Mouse (Mus musculus) forebrain, postnatal 0 days (tissue): ENCODE measurements at regions not wholly inside any gene's neighbourhood (a gene's known extent, or its start where the extent isn't known, plus 50 kb on each side); places are given as distances from the start of the nearest gene placed in this dataset.

Experiments
- ATAC-seq: fragments of 200-750 bp; cut with Nextera tagmentation; 2 replicates; pipeline ENCODE4 v1.8.0; 2017; ENCODE audit warnings: mild to moderate bottlenecking, moderate library complexity
- DNase-seq: peaks from one replicate; pipeline ENCODE4 v3.0.0-alpha.2; 2015
- H3K27ac ChIP-seq: fragments of 300-500 bp; sonication (generic); 2 replicates; pipeline ENCODE4 v1.5.1; 2014; ENCODE audit warnings: low read depth, mild to moderate bottlenecking, antibody characterized with exemption, low read length, moderate library complexity, mixed read lengths
- H3K27me3 ChIP-seq: fragments of 300-500 bp; sonication (generic); 2 replicates; pipeline ENCODE4 v1.6.1; 2014; ENCODE audit warnings: mild to moderate bottlenecking, low read length, mixed read lengths; ENCODE audit not compliant: insufficient read depth
- H3K36me3 ChIP-seq: fragments of 300-500 bp; sonication (generic); 2 replicates; pipeline ENCODE4 v1.6.1; 2014; ENCODE audit warnings: mild to moderate bottlenecking, moderate library complexity; ENCODE audit not compliant: insufficient read depth
- H3K4me1 ChIP-seq: fragments of 300-500 bp; sonication (generic); 2 replicates; pipeline ENCODE4 v1.6.1; 2014; ENCODE audit warnings: antibody characterized with exemption; ENCODE audit not compliant: insufficient read depth
- H3K4me2 ChIP-seq: fragments of 300-500 bp; sonication (generic); 2 replicates; pipeline ENCODE4 v1.6.1; 2014; ENCODE audit warnings: low read depth, mild to moderate bottlenecking, moderate library complexity
- H3K4me3 ChIP-seq: fragments of 300-500 bp; sonication (generic); 2 replicates; pipeline ENCODE4 v1.5.1; 2014; ENCODE audit warnings: low read depth, low read length, mixed read lengths
- H3K9ac ChIP-seq: fragments of 300-500 bp; sonication (generic); 2 replicates; pipeline ENCODE4 v1.6.1; 2014; ENCODE audit warnings: mild to moderate bottlenecking
- H3K9me3 ChIP-seq: fragments of 300-500 bp; sonication (generic); 2 replicates; pipeline ENCODE4 v1.6.1; 2016; ENCODE audit warnings: low read length
- CTCF ChIP-seq: sonication (generic); IDR thresholded peaks from 2 replicates; pipeline ENCODE4 v1.5.1; 2016; ENCODE audit warnings: antibody characterized with exemption, control low read depth, low read depth
- WGBS: fragments of 180-500 bp; shearing (Covaris S2); extraction: QIAGEN DNeasy Blood & Tissue Kit; methylation state at CpG from one replicate; pipeline ENCODE4 v1.1.7; 2014; 5-methylcytosine and 5-hydroxymethylcytosine counted together

- Histone ChIP-seq H3K4me1 (no peaks in the 10 kb centered on the region), H3K27me3 (no peaks in the 10 kb centered on the region), H3K4me2 (no peak overlapping the region), H3K36me3 (no peaks in the 10 kb centered on the region), H3K9ac (no peak overlapping the region), H3K4me3 (no peak overlapping the region), H3K9me3 (no peaks in the 10 kb centered on the region), H3K27ac (no peak overlapping the region)
- TF ChIP-seq CTCF = no peak
- ATAC-seq = no peak
- no peak for DNase-seq
- 85% methylated on average over 10 of the region's 10 CpGs for WGBS
These were observed 178.1 kb downstream of the Ifng start for GRCm38 (mm10) chr10:118618766-118619600.

GRCm38 (mm10) chr10:118619601-118620000, 178.8 kb downstream of the Ifng start:
- TF ChIP-seq CTCF = no peak
- no peaks in the 10 kb centered on the region for H3K4me1 ChIP-seq
- H3K9me3 ChIP-seq = no peaks in the 10 kb centered on the region
- 56% methylated on average over 1 of the region's 1 CpGs for WGBS
- DNase-seq (no peak), ATAC-seq (no peak)
- no peaks in the 10 kb centered on the region for H3K27me3 ChIP-seq
- H3K4me3 ChIP-seq = no peak overlapping the region
- H3K4me2 ChIP-seq = no peak overlapping the region
- H3K36me3 ChIP-seq = no peaks in the 10 kb centered on the region
- no peak overlapping the region for H3K9ac ChIP-seq
- H3K27ac ChIP-seq = no peak overlapping the region

DNA sequence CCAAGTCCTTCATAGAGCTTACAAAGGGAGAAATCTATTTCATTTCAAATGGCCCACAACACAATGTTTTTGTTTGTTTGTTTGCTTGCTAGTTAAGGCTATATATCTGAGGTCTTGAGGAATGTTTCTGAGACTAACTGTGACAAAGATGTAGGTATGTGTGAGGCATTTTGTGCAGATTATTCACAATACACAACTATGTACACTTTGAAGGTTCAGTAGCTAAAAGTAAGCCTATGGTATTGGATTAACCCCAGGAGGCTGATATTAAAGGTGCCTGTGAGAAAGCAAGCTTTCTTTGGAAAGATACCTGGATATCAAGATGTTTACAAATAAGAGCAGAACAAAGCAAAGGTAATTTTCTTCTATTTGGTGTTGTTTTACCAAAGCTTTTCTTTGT, 179.8 kb downstream of the Ifng start:
- no peaks in the 10 kb centered on the region for H3K4me1 ChIP-seq
- no peaks in the 10 kb centered on the region for H3K36me3 ChIP-seq
- H3K4me2 ChIP-seq = no peak overlapping the region
- H3K9me3 ChIP-seq = no peaks in the 10 kb centered on the region
- no peak overlapping the region for H3K27ac ChIP-seq
- DNase-seq (no peak), ATAC-seq (no peak)
- H3K9ac ChIP-seq = no peak overlapping the region
- no peak overlapping the region for H3K4me3 ChIP-seq
- H3K27me3 ChIP-seq = no peaks in the 10 kb centered on the region
- TF ChIP-seq CTCF = no peak

GRCm38 (mm10) chr10:118621546-118621945, 180.7 kb downstream of the Ifng start:
- H3K4me2 ChIP-seq = no peak overlapping the region
- TF ChIP-seq CTCF = no peak
- DNase-seq = no peak
- no peak overlapping the region for H3K4me3 ChIP-seq
- no peaks in the 10 kb centered on the region for H3K4me1 ChIP-seq
- no peaks in the 10 kb centered on the region for H3K9me3 ChIP-seq
- no peak for ATAC-seq
- no peaks in the 10 kb centered on the region for H3K36me3 ChIP-seq
- WGBS = 90% methylated on average over 4 of the region's 4 CpGs
- H3K9ac ChIP-seq = no peak overlapping the region
- H3K27ac ChIP-seq = no peak overlapping the region
- H3K27me3 ChIP-seq = no peaks in the 10 kb centered on the region

- no peaks in the 10 kb centered on the region for H3K4me1 ChIP-seq
- TF ChIP-seq CTCF = no peak
- no peaks in the 10 kb centered on the region for H3K27me3 ChIP-seq
- no peak overlapping the region for H3K4me2 ChIP-seq
- no peak for ATAC-seq
- DNase-seq = no peak
- no peaks in the 10 kb centered on the region for H3K36me3 ChIP-seq
- no peak overlapping the region for H3K9ac ChIP-seq
- H3K4me3 ChIP-seq = no peak overlapping the region
- no peaks in the 10 kb centered on the region for H3K9me3 ChIP-seq
- WGBS = 76% methylated on average over 6 of the region's 6 CpGs
- no peak overlapping the region for H3K27ac ChIP-seq
These were observed 181.3 kb downstream of the Ifng start for GRCm38 (mm10) chr10:118622131-118622530.

- no peak for TF ChIP-seq CTCF
- H3K27ac ChIP-seq = no peak overlapping the region
- H3K36me3 ChIP-seq = no peaks in the 10 kb centered on the region
- DNase-seq = no peak
- H3K4me1 ChIP-seq = no peaks in the 10 kb centered on the region
- H3K4me3 ChIP-seq = no peak overlapping the region
- WGBS = 86% methylated on average over 2 of the region's 2 CpGs
- no peak overlapping the region for H3K9ac ChIP-seq
- H3K4me2 ChIP-seq = no peak overlapping the region
- no peaks in the 10 kb centered on the region for H3K27me3 ChIP-seq
- H3K9me3 ChIP-seq = no peaks in the 10 kb centered on the region
- no peak for ATAC-seq
These were observed 182.1 kb downstream of the Ifng start for GRCm38 (mm10) chr10:118622916-118623315.

- 85% methylated on average over 7 of the region's 7 CpGs for WGBS
- Histone ChIP-seq H3K9me3 (no peaks in the 10 kb centered on the region), H3K4me3 (no peak overlapping the region), H3K4me1 (no peaks in the 10 kb centered on the region), H3K9ac (no peak overlapping the region), H3K27me3 (no peaks in the 10 kb centered on the region), H3K4me2 (no peak overlapping the region), H3K27ac (no peak overlapping the region), H3K36me3 (no peaks in the 10 kb centered on the region)
- no peak for TF ChIP-seq CTCF
- ATAC-seq = no peak
- DNase-seq = no peak
These were observed 183.5 kb downstream of the Ifng start for GRCm38 (mm10) chr10:118624368-118624767.
